Mouse (Mus musculus): Measurements from ENCODE around the gene Lrrc36.

The Lrrc36 gene

DNA sequence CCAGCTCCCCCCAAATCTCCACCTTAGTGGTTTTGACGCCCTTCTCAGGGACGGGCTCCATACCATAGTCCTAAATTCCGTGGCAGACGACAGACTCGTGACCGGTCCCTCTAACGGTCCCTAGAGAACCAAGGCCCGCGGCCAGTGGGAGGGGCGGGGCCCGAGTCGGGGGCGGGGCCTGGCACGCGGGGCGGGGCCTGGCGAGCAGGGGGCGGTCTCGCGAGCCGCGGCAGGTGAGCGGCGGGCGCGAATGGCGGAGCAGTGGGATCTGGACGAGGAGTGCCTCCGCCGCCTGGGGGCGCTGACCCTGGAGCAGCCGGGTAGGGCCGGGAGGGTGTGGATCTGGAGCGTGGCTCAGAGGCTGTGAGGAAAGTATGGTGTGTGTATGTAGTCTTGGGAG lies at the start of gene Lrrc36, which contains the start of gene Kctd19:
Gene Lrrc36 (plus strand): TSS at position 181 of the 400 bp plus-strand sequence.
Gene Kctd19 (minus strand): TSS at position 112 of the 400 bp plus-strand sequence.
- in situ Hi-C loops (cut with MboI, MseI) = no loop called here

GRCm38 (mm10) chr8:105367107-105367506 lies 46.3 kb upstream of the Lrrc36 start:
- in situ Hi-C loops (cut with MboI, MseI) = no loop called here

DNA sequence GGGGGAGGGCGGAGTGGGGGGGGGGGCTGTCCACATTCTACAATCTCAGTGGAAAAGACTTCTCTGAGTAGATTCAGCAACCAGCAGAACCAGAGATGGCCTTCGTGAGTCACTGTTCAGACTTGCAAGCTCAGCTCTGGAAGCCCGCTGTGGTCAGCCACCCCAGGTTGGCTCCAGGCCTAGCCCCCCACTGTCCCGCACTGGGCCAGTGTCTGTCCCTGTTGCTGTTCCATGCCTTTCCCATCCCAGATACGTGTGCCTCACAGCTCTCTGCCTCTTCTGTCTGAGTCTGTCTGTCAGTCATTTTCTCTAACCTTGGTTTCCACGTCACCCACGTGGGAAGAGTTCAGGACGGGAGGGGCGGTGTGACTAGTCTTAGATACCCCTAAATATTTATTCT lies 40.9 kb upstream of the Lrrc36 start:
- in situ Hi-C loops (cut with MboI, MseI) = no loop called here

DNA sequence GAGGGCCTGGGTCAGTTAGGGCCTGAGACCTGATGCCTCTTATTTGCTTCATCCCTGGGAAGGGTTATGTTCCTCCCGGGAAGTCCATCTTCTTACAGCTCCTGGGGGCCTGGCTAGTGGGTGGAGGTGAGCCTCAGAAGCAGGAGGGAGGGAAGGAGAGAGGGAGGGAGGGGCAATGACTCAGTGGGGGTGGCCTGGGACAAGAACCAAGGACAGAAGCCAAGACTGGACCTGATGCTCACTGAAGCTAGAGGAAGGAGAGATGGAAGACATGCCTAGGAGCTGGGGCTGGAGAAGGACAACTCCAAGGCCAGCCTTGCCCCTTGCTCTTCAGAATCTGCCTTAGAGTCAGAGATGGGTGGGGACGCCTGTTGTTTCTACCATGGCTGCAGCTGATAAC lies 40.3 kb upstream of the Lrrc36 start, which contains the start of gene Plekhg4:
Gene Plekhg4 (plus strand): TSS at position 243 of the 400 bp plus-strand sequence.
- in situ Hi-C loops (cut with MboI, MseI) = no loop called here

GRCm38 (mm10) chr8:105374513-105374966 lies 38.8 kb upstream of the Lrrc36 start:
- in situ Hi-C loops (cut with MboI, MseI) = no loop called here

DNA sequence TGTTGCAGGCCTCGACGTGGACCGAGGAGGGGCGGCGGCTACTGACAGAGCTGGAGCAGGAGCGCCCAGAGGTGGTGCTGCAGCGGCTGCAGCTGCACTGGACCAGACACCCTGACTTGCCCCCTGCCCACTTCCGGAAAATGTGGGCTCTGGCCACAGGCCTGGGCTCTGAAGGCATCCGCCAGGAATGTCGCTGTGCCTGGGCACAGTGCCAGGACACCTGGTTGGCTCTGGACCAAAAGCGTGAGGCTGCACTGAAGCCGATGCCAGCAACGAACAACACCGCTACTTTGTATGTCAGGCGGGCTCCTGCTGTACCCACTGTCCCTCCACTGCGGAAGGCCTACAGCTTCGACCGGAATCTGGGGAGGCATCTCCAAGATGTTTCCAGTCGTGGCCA lies 34.7 kb upstream of the Lrrc36 start:
- in situ Hi-C loops (cut with MboI, MseI) = no loop called here

GRCm38 (mm10) chr8:105380308-105380707 lies 33.1 kb upstream of the Lrrc36 start:
- in situ Hi-C loops (cut with MboI, MseI) = no loop called here

GRCm38 (mm10) chr8:105384070-105384469 lies 29.3 kb upstream of the Lrrc36 start:
- in situ Hi-C loops (cut with MboI, MseI) = no loop called here

- in situ Hi-C loops (cut with MboI, MseI) = no loop called here
Measured at GRCm38 (mm10) chr8:105387151-105387550, 26.2 kb upstream of the Lrrc36 start.

GRCm38 (mm10) chr8:105389096-105389495 lies 24.3 kb upstream of the Lrrc36 start:
- in situ Hi-C loops (cut with MboI, MseI) = no loop called here

DNA sequence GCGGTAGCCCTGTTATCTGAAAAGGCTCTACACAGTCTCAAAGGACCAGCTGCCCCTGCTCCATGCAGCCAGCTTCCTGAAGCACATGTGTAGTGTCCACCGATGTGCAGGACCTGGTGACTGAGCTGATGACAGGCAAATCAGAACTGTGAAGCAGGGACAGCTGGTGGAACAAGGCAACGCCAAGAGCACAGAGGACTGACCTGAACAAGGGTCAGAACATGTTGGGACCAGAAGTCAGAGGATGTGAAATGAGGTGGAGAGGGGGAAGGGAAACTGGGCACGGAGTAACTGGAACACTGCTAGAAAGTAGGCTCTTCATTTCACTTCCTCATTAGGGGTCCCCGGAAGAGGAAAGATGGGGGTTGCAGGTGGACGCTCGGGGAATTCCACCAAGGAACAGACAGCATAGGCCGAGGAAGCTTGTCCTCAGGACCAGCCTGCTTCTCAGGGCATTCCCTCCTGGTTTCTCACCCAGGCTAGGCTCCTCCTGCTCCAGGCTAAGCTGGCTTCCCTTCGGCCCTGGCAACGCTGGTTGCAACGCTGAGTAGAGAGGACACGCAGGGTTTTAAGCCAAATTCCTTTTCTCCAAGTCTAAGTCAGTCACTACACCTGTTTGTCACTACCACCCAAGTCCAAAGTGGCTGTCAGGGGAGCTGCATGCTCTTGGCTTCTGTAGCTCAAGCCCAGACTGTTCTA lies 20.1 kb upstream of the Lrrc36 start:
- in situ Hi-C loops (cut with MboI, MseI) = no loop called here

- in situ Hi-C loops (cut with MboI, MseI) = no loop called here
Measured at GRCm38 (mm10) chr8:105393915-105394314, 19.5 kb upstream of the Lrrc36 start.

DNA sequence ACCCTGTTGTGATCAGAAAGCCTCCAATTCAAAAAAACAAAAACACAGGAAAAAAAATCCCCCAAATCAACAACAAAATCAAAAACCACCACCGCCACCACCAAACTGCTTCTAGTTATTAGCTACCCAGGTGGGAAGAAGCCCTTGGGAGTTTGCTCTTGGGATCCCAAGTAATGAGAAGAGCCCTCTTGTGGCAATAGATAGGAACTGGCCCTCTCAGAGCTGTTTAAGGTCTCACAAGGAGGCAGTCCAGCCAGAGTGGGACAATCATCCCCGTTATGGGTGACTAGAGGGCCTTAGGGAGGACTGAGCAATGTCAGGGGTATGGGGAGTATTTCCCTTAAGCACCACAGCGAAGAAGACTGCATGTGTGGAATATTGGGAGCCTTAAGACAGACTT lies 15.6 kb upstream of the Lrrc36 start:
- in situ Hi-C loops (cut with MboI, MseI) = no loop called here

- in situ Hi-C loops (cut with MboI, MseI) = no loop called here
Measured at GRCm38 (mm10) chr8:105400016-105400415, 13.4 kb upstream of the Lrrc36 start.

DNA sequence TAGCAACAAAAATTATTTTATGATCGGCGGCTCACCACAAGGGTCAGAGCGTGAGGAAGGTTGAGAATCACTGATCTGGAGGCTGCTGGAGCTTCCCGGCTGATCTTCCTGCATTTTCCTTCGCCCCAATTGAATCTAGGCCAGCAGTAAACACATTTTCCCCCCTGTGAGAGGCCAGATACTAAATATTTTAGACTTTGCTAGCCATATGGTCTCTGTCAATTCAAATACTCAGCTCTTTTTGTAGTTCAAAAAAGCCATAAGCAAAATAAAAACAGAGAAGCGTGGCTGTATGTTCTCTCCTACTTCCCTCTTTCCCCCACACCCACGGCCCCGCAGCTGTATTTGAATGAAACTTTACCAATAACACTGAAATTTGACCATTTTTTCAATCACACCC lies 9.9 kb upstream of the Lrrc36 start:
- in situ Hi-C loops (cut with MboI, MseI) = no loop called here

GRCm38 (mm10) chr8:105404496-105404895 lies 8.9 kb upstream of the Lrrc36 start:
- in situ Hi-C loops (cut with MboI, MseI) = no loop called here

DNA sequence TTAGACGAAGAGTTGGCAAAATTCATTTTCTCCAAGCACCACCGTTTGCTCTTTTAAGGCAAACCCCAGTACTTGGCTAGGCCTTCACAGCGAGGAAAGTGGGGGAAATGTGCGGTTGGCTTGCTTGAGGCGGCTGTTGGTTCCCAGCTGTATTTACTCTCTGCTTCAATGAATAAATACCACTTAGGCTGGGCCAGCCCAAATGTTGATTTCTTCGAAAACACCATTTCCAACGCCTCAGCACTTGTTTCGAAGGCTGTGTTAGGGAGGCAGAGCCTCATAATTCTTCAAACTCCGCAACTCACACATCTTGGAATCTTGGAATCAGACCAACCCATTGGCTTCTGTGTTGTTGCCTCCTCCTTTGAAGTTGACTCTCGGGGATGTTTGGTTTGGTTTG lies 7.0 kb upstream of the Lrrc36 start:
- in situ Hi-C loops (cut with MboI, MseI) = no loop called here

DNA sequence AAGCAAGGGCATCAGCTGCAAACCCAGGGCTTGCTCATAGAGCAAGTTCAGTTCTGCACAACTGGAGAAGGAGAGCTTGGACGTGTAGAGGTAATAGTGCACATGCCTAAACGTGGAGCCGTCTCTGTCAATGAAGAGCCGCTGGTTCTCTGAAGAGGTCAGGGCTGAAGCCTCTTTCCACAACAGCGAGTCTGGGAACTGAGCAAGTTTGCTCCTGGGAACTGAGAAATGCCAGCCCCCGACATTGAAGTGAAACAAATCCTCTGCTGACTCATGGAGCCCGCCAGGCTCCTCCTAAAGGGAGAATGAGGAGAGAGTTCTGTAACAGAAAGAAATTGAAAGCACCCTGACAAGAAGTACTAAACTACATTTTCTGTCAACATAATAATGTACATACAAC lies 5.0 kb upstream of the Lrrc36 start:
- in situ Hi-C loops (cut with MboI, MseI) = no loop called here

- in situ Hi-C loops (cut with MboI, MseI) = no loop called here
Measured at GRCm38 (mm10) chr8:105409947-105410346, 3.4 kb upstream of the Lrrc36 start.

GRCm38 (mm10) chr8:105418992-105419391 lies 5.6 kb downstream of the Lrrc36 start:
- in situ Hi-C loops (cut with MboI, MseI) = no loop called here

GRCm38 (mm10) chr8:105419800-105420199 lies 6.4 kb downstream of the Lrrc36 start:
- in situ Hi-C loops (cut with MboI, MseI) = no loop called here

GRCm38 (mm10) chr8:105422006-105422405 lies 8.6 kb downstream of the Lrrc36 start:
- in situ Hi-C loops (cut with MboI, MseI) = no loop called here

DNA sequence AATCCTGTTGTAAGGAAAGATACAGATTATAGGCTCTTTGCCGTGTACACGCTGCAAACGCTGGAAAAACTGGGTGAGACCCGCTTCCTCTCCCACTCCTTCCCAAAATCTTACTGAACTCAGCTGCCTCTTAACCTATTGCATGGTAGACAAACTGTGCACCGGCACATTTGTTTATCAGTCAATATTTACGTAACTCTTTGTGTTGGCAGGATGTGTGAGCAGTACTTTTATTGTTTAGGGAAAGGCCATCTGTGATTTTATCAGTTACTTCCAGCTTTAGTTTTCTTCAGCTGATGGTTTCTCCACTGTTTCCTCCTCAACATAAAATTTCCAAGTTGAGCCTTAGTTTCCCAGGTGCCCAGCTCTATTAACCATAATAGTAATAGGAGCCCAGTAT lies 13.5 kb downstream of the Lrrc36 start:
- in situ Hi-C loops (cut with MboI, MseI) = no loop called here

Data from regulatory T cell (primary cell).